Mouse (Mus musculus): Measurements from ENCODE around the gene Smarca2. TPM values are rescaled to one million over a fixed set of nuclear protein-coding genes. Genes with fewer than 3 reads are reported as not detected.

The Smarca2 gene
- 100 to 1,000 TPM; 205 to 206 TPM for total RNA-seq (2021)

GRCm38 (mm10) chr19:26604755-26605300, at the start of gene Smarca2:
Smarca2 (plus strand) TSS chr19:26605050.
- peak; percentile 95 to 99 for DNase-seq (ENCODE audit: extremely low spot score in 1 of 2, low spot score in 2 of 2)
- intact Hi-C loops (cut with DNase I) = loop anchor here (5.0 kb wide), 1 partner anchor 138 kb away; no protein-coding TSS in a partner anchor

- no peak for DNase-seq (ENCODE audit: extremely low spot score in 1 of 2, low spot score in 2 of 2)
- intact Hi-C loops (cut with DNase I) = no loop called here
These were observed 40.0 kb upstream of the Smarca2 start for GRCm38 (mm10) chr19:26564850-26565249.

GRCm38 (mm10) chr19:26566109-26566508, 38.7 kb upstream of the Smarca2 start:
- intact Hi-C loops (cut with DNase I) = no loop called here
- no peak for DNase-seq (ENCODE audit: extremely low spot score in 1 of 2, low spot score in 2 of 2)

GRCm38 (mm10) chr19:26568236-26568635, 36.6 kb upstream of the Smarca2 start:
- intact Hi-C loops (cut with DNase I) = no loop called here
- DNase-seq (ENCODE audit: extremely low spot score in 1 of 2, low spot score in 2 of 2) = no peak

GRCm38 (mm10) chr19:26568941-26569340, 35.9 kb upstream of the Smarca2 start:
- DNase-seq (ENCODE audit: extremely low spot score in 1 of 2, low spot score in 2 of 2) = no peak
- intact Hi-C loops (cut with DNase I) = no loop called here

GRCm38 (mm10) chr19:26569461-26569860, 35.4 kb upstream of the Smarca2 start:
- no peak for DNase-seq (ENCODE audit: extremely low spot score in 1 of 2, low spot score in 2 of 2)
- intact Hi-C loops (cut with DNase I) = no loop called here

GRCm38 (mm10) chr19:26579645-26580044, 25.2 kb upstream of the Smarca2 start:
- intact Hi-C loops (cut with DNase I) = no loop called here
- no peak for DNase-seq (ENCODE audit: extremely low spot score in 1 of 2, low spot score in 2 of 2)

GRCm38 (mm10) chr19:26580061-26580460, 24.8 kb upstream of the Smarca2 start:
- intact Hi-C loops (cut with DNase I) = no loop called here
- no peak for DNase-seq (ENCODE audit: extremely low spot score in 1 of 2, low spot score in 2 of 2)

- no peak for DNase-seq (ENCODE audit: extremely low spot score in 1 of 2, low spot score in 2 of 2)
These were observed 10.2 kb upstream of the Smarca2 start for GRCm38 (mm10) chr19:26594661-26595060.

GRCm38 (mm10) chr19:26601459-26601858, 3.4 kb upstream of the Smarca2 start:
- DNase-seq (ENCODE audit: extremely low spot score in 1 of 2, low spot score in 2 of 2) = peak in 1 of 2 experiments; percentile 23
- intact Hi-C loops (cut with DNase I) = no loop called here

More at GRCm38 (mm10) chr19:26594661-26595060, 10.2 kb upstream of the Smarca2 start:
- intact Hi-C loops (cut with DNase I) = no loop called here

GRCm38 (mm10) chr19:26603296-26603860, 1.5 kb upstream of the Smarca2 start:
- intact Hi-C loops (cut with DNase I) = no loop called here
- no peak for DNase-seq (ENCODE audit: extremely low spot score in 1 of 2, low spot score in 2 of 2)

GRCm38 (mm10) chr19:26603906-26604754, 720 bp upstream of the Smarca2 start:
- intact Hi-C loops (cut with DNase I) = no loop called here
- DNase-seq (ENCODE audit: extremely low spot score in 1 of 2, low spot score in 2 of 2) = peak in 1 of 2 experiments; percentile 81

GRCm38 (mm10) chr19:26605438-26606320, 829 bp downstream of the Smarca2 start:
- peak; percentile 23 to 81 for DNase-seq (ENCODE audit: extremely low spot score in 1 of 2, low spot score in 2 of 2)
- intact Hi-C loops (cut with DNase I) = loop anchor here (5.0 kb wide), 1 partner anchor 138 kb away; no protein-coding TSS in a partner anchor

GRCm38 (mm10) chr19:26606321-26607155, 1.7 kb downstream of the Smarca2 start:
- peak in 1 of 2 experiments; percentile 81 for DNase-seq (ENCODE audit: extremely low spot score in 1 of 2, low spot score in 2 of 2)
- intact Hi-C loops (cut with DNase I) = loop anchor here (5.0 kb wide), 1 partner anchor 139 kb away; no protein-coding TSS in a partner anchor

- peak; percentile 54 to 87 for DNase-seq (ENCODE audit: extremely low spot score in 1 of 2, low spot score in 2 of 2)
- intact Hi-C loops (cut with DNase I) = loop anchor here (5.0 kb wide), 1 partner anchor 140 kb away; no protein-coding TSS in a partner anchor
These were observed 2.3 kb downstream of the Smarca2 start for GRCm38 (mm10) chr19:26607156-26607536.

- intact Hi-C loops (cut with DNase I) = loop anchor here (5.0 kb wide), 1 partner anchor 140 kb away; no protein-coding TSS in a partner anchor
- no peak for DNase-seq (ENCODE audit: extremely low spot score in 1 of 2, low spot score in 2 of 2)
These were observed 2.9 kb downstream of the Smarca2 start for GRCm38 (mm10) chr19:26607551-26608433.

- no peak for DNase-seq (ENCODE audit: extremely low spot score in 1 of 2, low spot score in 2 of 2)
- intact Hi-C loops (cut with DNase I) = loop anchor here (5.0 kb wide), 1 partner anchor 141 kb away; no protein-coding TSS in a partner anchor
These were observed 3.6 kb downstream of the Smarca2 start for GRCm38 (mm10) chr19:26608434-26608812.

Measured in left cerebral cortex, postnatal 10 days (tissue).